Mouse (Mus musculus) small intestine, adult 2 months (tissue): ENCODE data around the gene Snrnp25.

Source experiments
- CTCF ChIP-seq: fragments of 200-500 bp; IDR thresholded peaks from 2 replicates; pipeline ENCODE4 v1.5.1; 2012; ENCODE audit warnings: low read depth, mild to moderate bottlenecking, control low read depth, inconsistent platforms, low read length, moderate library complexity, mixed read lengths; ENCODE audit not compliant: insufficient replicate concordance, insufficient read length; ENCODE audit errors: extremely low read depth
- POLR2A ChIP-seq: fragments of 200-500 bp; IDR thresholded peaks from 2 replicates; pipeline ENCODE4 v1.6.1; 2012; ENCODE audit warnings: low read depth, mild to moderate bottlenecking, control low read depth, inconsistent platforms, low read length, moderate library complexity

DNA sequence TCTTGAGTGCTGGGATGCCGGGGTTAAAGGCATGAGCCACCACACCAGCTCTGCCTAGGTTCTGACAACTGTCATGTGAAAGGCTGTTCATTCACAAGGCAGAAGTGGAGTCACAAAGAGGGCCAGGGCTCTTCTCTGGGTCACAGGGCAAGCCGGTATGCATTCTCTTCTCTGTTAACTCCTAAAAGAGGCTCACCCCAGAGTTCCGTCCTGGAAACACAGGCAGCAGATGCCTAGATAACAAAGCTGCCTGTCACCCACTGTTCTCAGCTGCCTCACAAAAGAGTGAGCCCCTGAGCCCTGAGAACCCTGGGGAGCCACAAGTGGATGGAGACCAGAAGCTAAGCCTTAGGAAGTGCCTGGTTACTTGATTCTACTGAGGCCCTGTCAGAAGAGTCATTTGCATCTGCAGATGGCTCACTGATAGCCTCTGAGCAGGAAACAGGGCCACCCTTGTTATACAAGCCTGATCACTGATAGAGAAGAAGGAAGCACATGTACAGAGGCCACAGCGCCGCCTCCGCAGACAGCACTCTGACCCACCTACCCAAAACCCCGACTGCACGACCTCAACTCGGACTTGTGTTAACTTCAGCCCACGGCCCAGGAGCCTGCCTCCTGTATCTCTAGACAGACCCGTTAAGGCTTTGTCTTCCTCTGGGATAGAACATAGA, 9.2 kb upstream of the Snrnp25 start:
- TF ChIP-seq CTCF (no peak), POLR2A (no peak)
